Mouse (Mus musculus): ENCODE results near the gene Vgll4. TPM values are rescaled to one million over a fixed set of nuclear protein-coding genes. Genes with fewer than 3 reads are reported as not detected.

Vgll4 gene
- total RNA-seq, 2 experiments from 2014 or later, result 50.6 to 80.7 TPM

GRCm38 (mm10) chr6:114854368-114854767 lies 115.4 kb downstream of the Vgll4 start:
- no peak for DNase-seq (ENCODE audit: low spot score in 2 of 2)

GRCm38 (mm10) chr6:114852739-114853138 lies 117.1 kb downstream of the Vgll4 start:
- DNase-seq (ENCODE audit: low spot score in 2 of 2), result no peak

- no peak for DNase-seq (ENCODE audit: low spot score in 2 of 2)
Observed at GRCm38 (mm10) chr6:114851688-114852087, 118.1 kb downstream of the Vgll4 start.

GRCm38 (mm10) chr6:114849787-114850186 lies 120.0 kb downstream of the Vgll4 start:
- DNase-seq (ENCODE audit: low spot score in 2 of 2), result no peak

- DNase-seq (ENCODE audit: low spot score in 2 of 2), result no peak
Observed at GRCm38 (mm10) chr6:114848761-114849160, 121.0 kb downstream of the Vgll4 start.

- no peak for DNase-seq (ENCODE audit: low spot score in 2 of 2)
Observed at GRCm38 (mm10) chr6:114847582-114848174, 122.1 kb downstream of the Vgll4 start.

GRCm38 (mm10) chr6:114846153-114846772 lies 123.5 kb downstream of the Vgll4 start:
- DNase-seq (ENCODE audit: low spot score in 2 of 2), result no peak

- DNase-seq (ENCODE audit: low spot score in 2 of 2), result no peak
Observed at GRCm38 (mm10) chr6:114842863-114843262, 126.9 kb downstream of the Vgll4 start.

GRCm38 (mm10) chr6:114842131-114842530 lies 127.7 kb downstream of the Vgll4 start:
- DNase-seq (ENCODE audit: low spot score in 2 of 2), result no peak

GRCm38 (mm10) chr6:114840012-114840411 lies 129.8 kb downstream of the Vgll4 start:
- DNase-seq (ENCODE audit: low spot score in 2 of 2), result no peak

GRCm38 (mm10) chr6:114838872-114839271 lies 130.9 kb downstream of the Vgll4 start:
- no peak for DNase-seq (ENCODE audit: low spot score in 2 of 2)

- no peak for DNase-seq (ENCODE audit: low spot score in 2 of 2)
Observed at GRCm38 (mm10) chr6:114836433-114836832, 133.4 kb downstream of the Vgll4 start.

GRCm38 (mm10) chr6:114835752-114836151 lies 134.0 kb downstream of the Vgll4 start:
- DNase-seq (ENCODE audit: low spot score in 2 of 2), result no peak

- no peak for DNase-seq (ENCODE audit: low spot score in 2 of 2)
Observed at GRCm38 (mm10) chr6:114835344-114835743, 134.4 kb downstream of the Vgll4 start.

GRCm38 (mm10) chr6:114833791-114834346 lies 135.9 kb downstream of the Vgll4 start:
- no peak for DNase-seq (ENCODE audit: low spot score in 2 of 2)

GRCm38 (mm10) chr6:114833058-114833685 lies 136.6 kb downstream of the Vgll4 start:
- no peak for DNase-seq (ENCODE audit: low spot score in 2 of 2)

GRCm38 (mm10) chr6:114831807-114832206 lies 138.0 kb downstream of the Vgll4 start:
- DNase-seq (ENCODE audit: low spot score in 2 of 2), result no peak

GRCm38 (mm10) chr6:114829660-114830438 lies 139.9 kb downstream of the Vgll4 start:
- no peak for DNase-seq (ENCODE audit: low spot score in 2 of 2)

- no peak for DNase-seq (ENCODE audit: low spot score in 2 of 2)
Observed at GRCm38 (mm10) chr6:114826889-114827288, 142.9 kb downstream of the Vgll4 start.

- no peak for DNase-seq (ENCODE audit: low spot score in 2 of 2)
Observed at GRCm38 (mm10) chr6:114821646-114822045, 148.1 kb downstream of the Vgll4 start.

- DNase-seq (ENCODE audit: low spot score in 2 of 2), result no peak
Observed at GRCm38 (mm10) chr6:114819971-114820481, 149.8 kb downstream of the Vgll4 start.
